Mouse (Mus musculus) spleen, embryonic (tissue): ENCODE measurements at regions not wholly inside any gene's neighbourhood (a gene's known extent, or its start where the extent isn't known, plus 50 kb on each side); places are given as distances from the start of the nearest gene placed in this dataset.
"Not testable (repeated sequence)": the region's sequence is repeated elsewhere in the genome, so short reads cannot be mapped to it uniquely, and the experiment has no call there.

Source experiments
- CTCF ChIA-PET: fragments of 350-600 bp; sonication (Branson Sonifier 250); formaldehyde crosslinking; loops from one replicate; lab custom pipeline; 2022; lab: Charles Lee

- CTCF ChIA-PET = no interaction called here
Observed at GRCm38 (mm10) chr7:64101679-64102078, 52.0 kb upstream of the Trpm1 start.

DNA sequence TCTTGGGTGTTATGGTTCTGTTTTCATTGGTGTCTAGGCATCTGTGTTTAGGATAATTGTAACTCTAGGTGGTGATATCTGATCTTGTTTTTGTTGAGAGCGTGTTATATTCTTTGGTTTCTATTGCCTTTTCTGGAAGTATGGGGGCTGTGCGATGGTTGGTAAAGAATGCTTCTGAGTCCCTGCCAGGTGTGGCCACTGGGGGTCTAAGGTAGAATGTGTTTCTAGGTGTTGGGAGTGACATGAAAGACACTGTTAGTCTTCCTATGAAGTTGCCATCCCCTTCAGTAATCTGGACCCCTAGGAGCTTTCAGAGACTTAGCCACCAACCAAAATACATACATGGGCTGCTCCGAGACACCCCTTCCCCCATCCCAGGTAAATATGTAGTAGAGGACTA is 54.0 kb upstream of the Trpm1 start:
- CTCF ChIA-PET = no interaction called here

- CTCF ChIA-PET = interaction anchor here (0.6 kb wide), 1 partner anchor 14 kb away, joined by 6 read pairs; no protein-coding TSS in a partner anchor
Observed at GRCm38 (mm10) chr7:64090067-64090466, 63.6 kb upstream of the Trpm1 start.

DNA sequence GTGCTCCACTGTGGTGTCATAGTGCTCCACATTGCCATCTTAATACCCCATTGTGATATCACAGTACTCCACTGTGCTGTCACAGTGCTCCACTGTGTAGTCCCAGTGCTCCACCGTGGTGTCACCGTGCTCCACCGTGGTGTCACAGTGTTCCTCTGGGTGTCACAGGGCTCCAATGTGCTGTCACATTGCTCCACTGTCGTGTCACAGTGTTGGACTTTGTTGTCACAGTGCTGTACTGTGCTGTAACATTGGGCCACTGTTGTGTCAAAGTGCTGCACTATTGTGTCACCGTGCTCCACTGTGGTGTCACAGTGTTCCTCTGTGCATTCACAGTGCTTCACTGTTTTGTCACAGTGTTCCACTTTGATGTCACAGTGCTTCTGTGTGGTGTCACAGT is 64.6 kb upstream of the Trpm1 start:
- CTCF ChIA-PET = no interaction called here

GRCm38 (mm10) chr7:64083978-64084377 is 69.7 kb upstream of the Trpm1 start:
- CTCF ChIA-PET = not testable (repeated sequence)

GRCm38 (mm10) chr7:64082651-64083050 is 71.0 kb upstream of the Trpm1 start:
- CTCF ChIA-PET = no interaction called here

DNA sequence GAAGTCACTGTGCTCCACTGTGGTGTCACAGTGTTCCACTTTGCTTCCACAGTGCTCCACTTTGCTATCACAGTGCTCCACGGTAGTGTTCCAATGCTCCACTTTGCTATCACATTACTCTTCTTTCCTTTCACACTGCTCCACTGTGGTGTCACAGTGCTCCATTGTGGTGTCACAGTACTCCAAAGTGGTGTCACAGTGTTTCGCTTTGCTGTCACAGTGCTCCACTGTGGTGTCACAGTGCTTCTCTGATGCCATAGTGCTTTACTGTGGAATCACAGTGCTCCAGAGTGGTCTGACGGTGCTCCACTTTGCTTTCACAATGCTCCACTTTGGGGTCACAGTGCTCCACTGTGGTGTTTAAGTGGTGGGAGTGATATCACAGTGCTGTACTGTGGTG is 71.4 kb upstream of the Trpm1 start:
- CTCF ChIA-PET = no interaction called here

DNA sequence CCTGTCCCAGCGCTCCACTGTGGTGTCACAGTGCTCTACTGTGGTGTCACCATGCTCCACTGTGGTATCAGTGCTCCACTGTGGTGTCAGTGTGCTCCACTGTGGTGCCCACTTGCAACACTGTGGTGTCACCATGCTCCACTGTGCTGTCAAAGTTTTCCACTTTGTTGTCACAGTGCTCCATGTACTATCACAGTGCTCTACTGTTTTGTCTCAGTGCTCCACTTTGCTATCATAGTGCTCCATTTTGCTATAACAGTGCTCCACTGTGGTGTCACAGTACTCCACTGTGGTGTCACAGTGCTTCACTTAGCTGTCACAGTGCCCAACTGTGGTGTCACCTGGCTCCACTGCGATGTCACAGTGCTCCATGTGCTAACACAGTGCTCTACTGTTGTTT is 72.0 kb upstream of the Trpm1 start:
- CTCF ChIA-PET = no interaction called here

GRCm38 (mm10) chr7:64081019-64081418 is 72.6 kb upstream of the Trpm1 start:
- CTCF ChIA-PET = no interaction called here

DNA sequence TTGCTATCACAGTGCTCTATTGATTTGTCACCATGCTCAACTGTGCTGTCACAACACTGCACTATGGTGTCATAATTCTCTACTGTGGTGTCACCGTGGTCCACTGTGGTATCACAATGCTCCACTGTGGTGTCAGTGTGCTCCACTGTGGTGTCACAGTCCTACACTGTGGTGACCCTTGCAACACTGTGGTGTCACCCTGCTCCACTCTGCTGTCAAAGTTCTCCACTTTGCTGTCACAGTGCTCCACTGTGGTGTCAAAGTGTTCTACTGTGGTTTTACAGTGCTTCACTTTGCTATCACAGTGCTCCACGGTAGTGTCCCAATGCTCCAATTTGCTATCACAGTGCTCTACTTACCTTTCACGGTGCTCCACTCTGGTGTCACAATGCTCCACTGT is 74.3 kb upstream of the Trpm1 start:
- CTCF ChIA-PET = no interaction called here

DNA sequence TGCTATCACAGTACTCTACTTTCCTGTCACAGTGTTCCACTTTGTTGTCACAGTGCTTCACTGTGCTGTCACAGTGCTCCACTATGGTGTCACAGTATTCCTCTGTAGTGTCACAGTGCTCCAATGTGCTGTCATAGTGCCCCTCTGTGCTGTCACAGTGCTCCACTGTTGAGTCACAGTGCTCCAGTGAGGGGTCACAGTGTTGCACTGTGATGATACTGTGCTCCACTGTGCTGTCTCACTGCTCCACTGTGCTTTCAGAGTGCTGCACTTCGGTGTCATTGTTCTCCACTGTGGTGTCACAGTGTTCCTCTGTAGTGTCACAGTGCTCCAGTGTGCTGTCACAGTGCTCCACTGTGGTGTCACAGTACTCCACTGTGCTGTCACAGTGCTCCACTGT is 75.0 kb upstream of the Trpm1 start:
- CTCF ChIA-PET = no interaction called here

DNA sequence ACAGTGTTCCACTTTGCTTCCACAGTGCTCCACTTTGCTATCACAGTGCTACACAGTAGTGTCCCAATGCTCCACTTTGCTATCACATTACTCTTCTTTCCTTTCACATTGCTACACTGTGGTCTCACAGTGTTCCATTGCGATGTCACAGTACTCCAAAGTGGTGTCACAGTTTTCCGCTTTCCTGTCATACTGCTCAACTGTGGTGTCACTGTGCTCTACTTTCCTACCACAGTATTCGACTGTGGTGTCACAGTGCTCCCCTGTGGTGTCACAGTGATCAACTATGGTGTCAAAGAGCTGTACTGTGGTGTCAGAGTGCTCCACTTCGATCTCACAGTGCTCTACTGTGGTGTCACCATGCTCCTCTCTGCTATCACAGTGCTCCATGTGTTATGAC is 76.1 kb upstream of the Trpm1 start:
- CTCF ChIA-PET = no interaction called here

GRCm38 (mm10) chr7:64076764-64077360 is 76.8 kb upstream of the Trpm1 start:
- CTCF ChIA-PET = no interaction called here

GRCm38 (mm10) chr7:64075696-64076313 is 77.8 kb upstream of the Trpm1 start:
- CTCF ChIA-PET = interaction anchor here (0.7 kb wide), 1 partner anchor 14 kb away, joined by 6 read pairs; no protein-coding TSS in a partner anchor

DNA sequence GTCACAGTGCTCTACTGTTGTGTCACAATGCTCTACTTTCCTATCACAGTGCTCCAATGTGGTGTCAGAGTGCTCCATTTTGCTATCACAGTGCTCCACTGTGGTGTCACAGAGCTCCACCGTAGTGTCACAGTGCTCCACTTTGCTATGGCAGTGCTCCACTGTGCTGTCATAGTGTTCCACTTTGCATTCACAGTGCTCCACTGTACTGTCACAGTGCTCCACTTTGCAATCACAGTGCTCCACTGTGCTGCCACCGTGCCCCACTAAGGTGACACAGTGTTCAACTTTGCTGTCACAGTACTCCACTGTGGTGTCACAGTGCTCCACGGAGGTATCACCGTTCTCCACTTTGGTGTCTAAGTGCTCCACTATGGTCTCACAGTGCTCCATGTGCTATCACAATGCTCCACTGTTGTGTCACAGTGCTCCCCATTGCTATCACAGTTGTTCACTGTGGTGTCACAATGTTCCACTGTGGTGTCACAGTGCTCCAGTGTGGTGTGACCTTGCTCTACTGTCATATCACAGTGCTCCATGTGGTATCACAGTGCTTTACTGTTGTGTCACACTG is 78.9 kb upstream of the Trpm1 start:
- CTCF ChIA-PET = interaction anchor here (0.7 kb wide), 1 partner anchor 19 kb away, joined by 3 read pairs; no protein-coding TSS in a partner anchor

DNA sequence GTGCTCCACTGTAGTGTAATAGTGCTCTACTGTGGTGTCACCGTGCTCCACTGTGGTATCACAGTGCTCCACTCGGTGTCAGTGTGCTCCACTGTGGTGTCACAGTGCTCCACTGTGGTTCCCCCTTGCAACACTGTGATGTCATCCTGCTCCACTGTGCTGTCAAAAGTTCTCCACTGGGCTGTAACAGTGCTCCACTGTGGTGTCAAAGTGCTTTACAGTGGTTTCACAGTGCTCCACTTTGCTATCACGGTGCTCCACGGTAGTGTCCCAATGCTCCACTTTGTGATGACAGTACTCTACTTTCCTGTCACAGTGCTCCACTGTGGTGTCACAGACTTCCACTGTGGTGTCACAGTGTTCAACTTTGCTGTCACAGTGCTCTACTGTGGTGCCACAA is 79.4 kb upstream of the Trpm1 start:
- CTCF ChIA-PET = interaction anchor here (0.7 kb wide), 1 partner anchor 18 kb away, joined by 3 read pairs; no protein-coding TSS in a partner anchor

- CTCF ChIA-PET = no interaction called here
Observed at GRCm38 (mm10) chr7:64073781-64074180, 79.9 kb upstream of the Trpm1 start.

GRCm38 (mm10) chr7:64070930-64071329 is 82.7 kb upstream of the Trpm1 start:
- CTCF ChIA-PET = no interaction called here

GRCm38 (mm10) chr7:64065529-64066247 is 87.9 kb upstream of the Trpm1 start:
- CTCF ChIA-PET = no interaction called here

DNA sequence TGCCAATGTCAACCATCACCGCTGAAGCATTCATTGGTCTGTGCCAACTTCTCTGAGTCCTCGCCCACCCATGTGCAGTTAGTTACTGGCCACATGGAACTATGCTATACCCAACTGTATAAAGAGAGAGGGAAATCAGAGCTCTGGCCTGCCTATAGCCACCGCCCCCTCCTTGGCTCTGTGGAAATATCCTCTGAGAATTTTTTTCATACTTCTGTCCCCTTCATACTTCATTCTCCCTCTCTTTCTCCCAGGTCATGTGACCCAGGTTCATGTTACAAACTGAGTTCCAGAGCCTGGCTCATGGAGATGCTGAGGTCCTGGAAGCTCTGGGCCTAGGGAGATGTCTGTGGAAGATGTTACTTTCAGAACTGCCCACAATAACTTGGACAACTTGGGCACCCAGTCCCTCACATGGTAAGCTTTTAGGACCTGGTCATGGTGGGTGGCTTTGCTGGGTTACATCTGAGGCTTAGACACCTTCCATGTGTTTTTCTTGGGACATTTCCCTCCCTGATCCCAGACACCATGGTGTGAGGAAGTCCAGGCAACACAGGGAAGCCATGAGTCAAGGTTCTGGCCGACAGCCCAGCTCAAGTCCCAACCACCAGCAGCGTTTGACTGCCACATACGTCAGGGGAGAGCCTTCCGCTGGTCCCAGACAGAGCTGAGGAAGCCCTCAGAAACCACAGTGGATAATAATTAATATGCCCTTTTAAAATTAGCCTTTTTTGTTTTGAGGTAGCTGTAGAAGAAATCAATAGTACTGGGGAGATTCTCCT is 89.0 kb upstream of the Trpm1 start:
- CTCF ChIA-PET = no interaction called here

GRCm38 (mm10) chr7:64061170-64061569 is 92.5 kb upstream of the Trpm1 start:
- CTCF ChIA-PET = interaction anchor here (0.6 kb wide), 1 partner anchor 48 kb away, joined by 3 read pairs; no protein-coding TSS in a partner anchor
